Comparison of ENCODE assay signal across 13 mouse cellular contexts in the genomic region with DNA sequence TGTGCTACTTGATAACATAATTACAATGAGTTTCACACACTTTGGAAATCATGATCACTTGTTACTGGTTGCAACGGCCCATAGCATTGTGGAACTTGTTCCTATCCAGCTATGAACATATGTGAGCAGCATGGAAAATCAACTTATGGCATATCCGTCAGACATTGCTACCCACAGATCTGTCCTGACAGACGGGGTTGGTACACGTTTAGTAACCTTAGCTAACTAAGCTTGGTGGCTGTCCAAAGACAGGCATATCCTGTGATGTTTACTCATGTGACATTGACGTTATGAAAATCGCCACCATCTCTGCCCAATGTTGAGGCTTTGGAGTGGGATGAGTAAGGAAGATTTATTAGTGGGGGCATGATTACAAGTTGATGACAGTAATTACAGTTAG.
"Had no signal": no experiment of that assay in that cellular context is flagged by ENCODE, and none has a peak within 500 bp of the region (broad histone marks: within the 10 kb centered on the region; RNA-seq: fewer than 3 reads in every experiment).

No protein-coding gene starts in this region.

- H3K9ac ChIP-seq: kidney, embryonic 15.5 days; limb, embryonic 13.5 days; liver, embryonic 14.5 days; midbrain, embryonic 13.5 days; neural tube, embryonic 15.5 days; stomach, embryonic 15.5 days had no signal

- H3K4me1 ChIP-seq: kidney, embryonic 15.5 days; limb, embryonic 13.5 days; midbrain, embryonic 13.5 days; neural tube, embryonic 15.5 days; stomach, embryonic 15.5 days had no signal

- DNase-seq: kidney, adult 2 months; kidney, postnatal 14 days; lung, adult 18-20 months; lung, postnatal 36 days; thymus, postnatal 36 days had no signal

- H3K9me3 ChIP-seq: kidney, embryonic 15.5 days; limb, embryonic 13.5 days; midbrain, embryonic 13.5 days; neural tube, embryonic 15.5 days; stomach, embryonic 15.5 days had no signal

- ATAC-seq: intestine, embryonic 16.5 days; midbrain, embryonic 13.5 days had no signal

- H3K4me3 ChIP-seq: kidney, embryonic 15.5 days; limb, embryonic 13.5 days; midbrain, embryonic 13.5 days; myocyte; neural tube, embryonic 15.5 days; stomach, embryonic 15.5 days had no signal

- H3K27me3 ChIP-seq: kidney, embryonic 15.5 days; limb, embryonic 13.5 days; midbrain, embryonic 13.5 days; neural tube, embryonic 15.5 days; stomach, embryonic 15.5 days had no signal

- H3K27ac ChIP-seq: kidney, embryonic 15.5 days; limb, embryonic 13.5 days; liver, embryonic 14.5 days; midbrain, embryonic 13.5 days; neural tube, embryonic 15.5 days; stomach, embryonic 15.5 days had no signal

- H3K4me2 ChIP-seq: kidney, embryonic 15.5 days; limb, embryonic 13.5 days; midbrain, embryonic 13.5 days; neural tube, embryonic 15.5 days; stomach, embryonic 15.5 days had no signal

- H3K36me3 ChIP-seq: kidney, embryonic 15.5 days; limb, embryonic 13.5 days; midbrain, embryonic 13.5 days; neural tube, embryonic 15.5 days; stomach, embryonic 15.5 days had no signal
